Mouse (Mus musculus) kidney, embryonic 15.5 days (tissue): Measurements from ENCODE around the gene Eya4. TPM values are rescaled to one million over a fixed set of nuclear protein-coding genes. Genes with fewer than 3 reads are reported as not detected.

Experiments used
- ATAC-seq: fragments of 200-750 bp; cut with Nextera tagmentation; replicated peaks from 2 replicates; pipeline ENCODE4 v1.8.0; 2017; ENCODE audit warnings: moderate TSS enrichment; ENCODE audit not compliant: low FRiP score
- H3K27ac ChIP-seq: fragments of 300-500 bp; sonication (generic); 2 replicates; pipeline ENCODE4 v1.5.1; 2015; ENCODE audit warnings: mild to moderate bottlenecking, inconsistent platforms
- H3K27me3 ChIP-seq: fragments of 300-500 bp; sonication (generic); 2 replicates; pipeline ENCODE4 v1.6.1; 2015; ENCODE audit warnings: inconsistent platforms
- H3K36me3 ChIP-seq: fragments of 300-500 bp; sonication (generic); 2 replicates; pipeline ENCODE4 v1.6.1; 2015; ENCODE audit warnings: inconsistent platforms
- H3K4me1 ChIP-seq: fragments of 300-500 bp; sonication (generic); 2 replicates; pipeline ENCODE4 v1.6.1; 2015; ENCODE audit warnings: inconsistent platforms
- H3K4me2 ChIP-seq: fragments of 300-500 bp; sonication (generic); 2 replicates; pipeline ENCODE4 v1.6.1; 2015; ENCODE audit warnings: moderate library complexity, mild to moderate bottlenecking, inconsistent platforms
- H3K4me3 ChIP-seq: fragments of 300-500 bp; sonication (generic); replicated peaks from 2 replicates; pipeline ENCODE4 v1.5.1; 2015; ENCODE audit warnings: mild to moderate bottlenecking, inconsistent platforms
- H3K9ac ChIP-seq: fragments of 300-500 bp; sonication (generic); 2 replicates; pipeline ENCODE4 v1.6.1; 2015; ENCODE audit warnings: mild to moderate bottlenecking, inconsistent platforms
- H3K9me3 ChIP-seq: fragments of 300-500 bp; sonication (generic); replicated peaks from 2 replicates; pipeline ENCODE4 v1.6.1; 2016; ENCODE audit warnings: inconsistent platforms
- WGBS: fragments of 180-500 bp; shearing (Covaris S2); methylation state at CpG from one replicate; pipeline ENCODE4 v1.1.7; 2015; ENCODE audit warnings: mixed read lengths; 5-methylcytosine and 5-hydroxymethylcytosine counted together
- polyA plus RNA-seq: library from polyadenylated mRNA; unstranded; fragments of >200 nt; fragmentation: Nextera tagmentation; extraction: Ambion mirVana; gene quantifications from 2 replicates; pipeline ENCODE4 v1.2.1, GENCODE M21; 2015

The Eya4 gene
- polyA plus RNA-seq, 1 experiment from 2014 or later, result 12.2 TPM

DNA sequence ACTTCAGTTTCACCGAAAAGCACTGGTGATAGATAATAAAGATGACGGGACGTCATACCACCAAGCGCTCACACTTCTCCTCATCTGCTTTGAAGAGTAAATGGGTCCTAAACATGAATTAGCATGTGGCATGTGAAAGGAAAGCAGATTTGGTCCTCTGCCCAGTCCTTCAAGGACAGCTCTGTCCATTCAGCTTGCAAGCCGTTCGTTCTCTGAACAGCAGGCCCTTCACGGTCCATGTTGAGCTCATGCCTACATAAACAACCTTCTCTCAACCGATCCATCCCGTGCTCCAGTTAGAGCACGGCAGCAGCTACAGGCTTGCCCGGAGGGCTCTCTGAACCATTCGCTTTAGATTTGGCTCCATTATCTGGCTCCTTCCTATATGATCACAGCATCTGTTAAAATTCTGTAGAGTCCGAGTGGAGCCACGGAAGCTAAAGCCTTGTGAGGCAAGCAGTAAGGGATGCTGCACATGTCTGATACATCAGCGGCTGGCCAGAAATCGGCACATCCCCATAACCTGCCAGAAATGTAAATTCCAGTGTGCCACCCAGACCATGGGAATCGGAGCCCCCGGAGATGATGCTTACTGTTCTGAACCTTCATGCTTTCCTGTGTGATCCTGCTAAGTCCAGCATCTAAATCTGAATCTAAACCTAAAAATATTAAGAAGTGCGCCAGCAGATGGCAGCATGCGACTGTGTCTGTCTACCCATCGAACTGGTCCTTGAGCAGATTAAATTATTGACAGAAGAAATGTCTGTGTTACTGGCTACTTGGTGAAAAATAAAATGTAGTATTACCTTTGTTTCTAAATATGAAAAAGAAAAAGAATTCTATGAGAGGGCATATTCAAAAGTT, 264.0 kb downstream of the Eya4 start:
- 0 out of 2 replicates have a peak overlapping the region, but pooled peaks have one; percentile 12 for H3K4me2 ChIP-seq
- no peaks in the 10 kb centered on the region for H3K9me3 ChIP-seq
- no peak overlapping the region for H3K27ac ChIP-seq
- no peaks in the 10 kb centered on the region for H3K4me1 ChIP-seq
- H3K36me3 ChIP-seq, result no peaks in the 10 kb centered on the region
- no peak for ATAC-seq
- H3K4me3 ChIP-seq, result no peak overlapping the region
- no peaks in the 10 kb centered on the region for H3K27me3 ChIP-seq
- 62% methylated on average over 21 of the region's 21 CpGs for WGBS
- H3K9ac ChIP-seq, result no peak overlapping the region

DNA sequence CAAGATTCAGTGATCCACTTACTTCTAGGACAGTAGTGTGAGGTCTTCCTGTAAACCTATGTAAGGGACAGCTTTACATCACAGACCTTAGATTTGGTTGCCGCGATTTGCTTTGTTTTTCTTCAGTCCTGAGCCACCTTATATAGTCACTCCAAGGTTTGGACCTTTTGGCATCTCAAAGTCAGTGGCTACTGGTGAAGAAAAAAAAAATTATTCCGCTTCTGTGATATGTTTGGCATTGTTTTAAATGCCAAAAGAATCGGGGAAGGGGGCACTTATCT, 269.1 kb downstream of the Eya4 start:
- Histone ChIP-seq H3K9ac (no peak overlapping the region), H3K4me2 (no peak overlapping the region), H3K9me3 (no peaks in the 10 kb centered on the region), H3K27ac (no peak overlapping the region), H3K4me1 (0 out of 2 replicates have a peak, but pooled peaks cover 2% of the 10 kb centered on the region), H3K27me3 (no peaks in the 10 kb centered on the region), H3K36me3 (no peaks in the 10 kb centered on the region), H3K4me3 (no peak overlapping the region)
- WGBS, result 32% methylated on average over 4 of the region's 4 CpGs
- no peak for ATAC-seq

DNA sequence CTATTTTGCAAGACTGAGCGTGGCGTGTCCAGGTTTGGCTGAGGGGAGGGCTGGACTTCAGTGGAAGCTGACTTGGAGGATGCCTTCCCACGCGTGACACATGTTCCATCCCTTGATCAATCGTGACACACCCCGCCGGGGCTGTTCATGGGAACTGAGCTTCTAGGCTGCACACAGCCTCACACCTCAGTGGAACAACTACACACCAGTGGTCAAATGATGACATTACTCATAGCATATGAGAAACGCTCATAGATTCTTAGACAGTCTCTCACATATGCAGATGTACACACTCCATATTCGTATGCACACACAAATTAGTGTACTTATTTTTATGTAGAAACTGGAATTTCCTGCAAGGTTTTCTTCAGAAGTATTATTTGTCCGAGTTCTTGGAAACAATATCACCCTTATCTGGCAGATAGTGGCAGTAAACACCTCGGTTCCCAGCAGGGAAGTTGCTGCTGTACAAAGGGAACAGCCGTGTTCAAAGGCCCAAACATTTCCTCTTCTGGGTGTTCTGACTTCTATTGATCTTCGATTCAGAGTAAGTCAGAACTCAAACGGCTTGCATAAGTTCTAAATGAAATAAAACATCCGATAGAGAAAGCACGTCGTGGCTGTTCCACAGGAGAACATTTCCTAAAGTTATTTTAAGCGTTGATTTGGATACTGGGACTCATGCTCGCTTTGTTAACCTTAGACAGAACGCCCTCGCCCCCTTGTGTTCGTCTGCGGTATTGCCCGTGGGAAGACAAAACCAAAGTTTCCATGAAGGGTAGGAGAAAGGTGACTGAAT, 269.6 kb downstream of the Eya4 start:
- H3K4me2 ChIP-seq, result peak overlapping the region; percentile 20
- H3K4me1 ChIP-seq, result 0 out of 2 replicates have a peak, but pooled peaks cover 2% of the 10 kb centered on the region
- H3K27ac ChIP-seq, result peak overlapping the region; percentile 59; the same call in 1 of the 2 replicates
- H3K4me3 ChIP-seq, result no peak overlapping the region
- H3K9me3 ChIP-seq, result no peaks in the 10 kb centered on the region
- 32% methylated on average over 24 of the region's 24 CpGs for WGBS
- ATAC-seq, result peak; percentile 52; the same call in 1 of the 2 replicates
- H3K27me3 ChIP-seq, result no peaks in the 10 kb centered on the region
- no peak overlapping the region for H3K9ac ChIP-seq
- H3K36me3 ChIP-seq, result no peaks in the 10 kb centered on the region

DNA sequence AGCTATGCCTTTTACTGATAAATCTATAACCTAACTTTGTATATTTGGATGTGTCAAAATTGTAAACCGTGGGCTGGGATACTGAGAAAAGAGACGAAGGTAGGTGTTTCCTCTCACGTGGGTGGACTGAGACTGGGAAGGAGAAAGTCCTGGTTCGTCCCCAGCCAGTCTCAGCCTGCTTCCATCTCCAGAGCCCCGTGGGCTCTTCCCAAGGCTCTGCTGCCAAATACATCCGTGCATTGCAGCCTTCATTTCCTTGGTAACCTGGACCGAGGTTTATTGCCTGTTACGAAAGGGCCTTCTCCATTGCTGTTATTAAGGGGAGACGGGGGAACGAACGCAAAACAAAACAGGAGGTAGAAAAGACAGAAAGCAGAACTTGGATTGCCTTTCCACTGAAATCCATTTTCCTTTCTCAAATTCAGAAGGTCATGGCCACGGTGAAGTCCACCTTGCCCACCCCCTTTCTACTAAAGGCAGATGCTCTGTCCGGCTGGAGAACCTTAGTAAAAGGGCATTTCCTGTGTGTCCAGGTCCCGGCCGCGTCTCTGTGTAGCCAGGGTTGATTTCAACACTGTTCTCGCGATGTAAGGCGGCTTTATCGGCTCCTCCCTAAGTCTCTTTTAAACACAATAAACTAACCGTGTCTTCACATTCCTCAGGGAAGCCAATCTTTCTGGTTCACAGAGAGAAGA, 273.7 kb downstream of the Eya4 start:
- peak overlapping the region; percentile 36 for H3K4me3 ChIP-seq
- 0 out of 2 replicates have a peak, but pooled peaks cover 2% of the 10 kb centered on the region for H3K4me1 ChIP-seq
- peak overlapping the region; percentile 78 for H3K27ac ChIP-seq
- ATAC-seq, result peak; percentile 66
- peak overlapping the region; percentile 57 for H3K4me2 ChIP-seq
- H3K9me3 ChIP-seq, result no peaks in the 10 kb centered on the region
- no peaks in the 10 kb centered on the region for H3K36me3 ChIP-seq
- H3K9ac ChIP-seq, result peak overlapping the region; percentile 19; the same call in 1 of the 2 replicates
- WGBS, result 26% methylated on average over 21 of the region's 21 CpGs
- H3K27me3 ChIP-seq, result no peaks in the 10 kb centered on the region

DNA sequence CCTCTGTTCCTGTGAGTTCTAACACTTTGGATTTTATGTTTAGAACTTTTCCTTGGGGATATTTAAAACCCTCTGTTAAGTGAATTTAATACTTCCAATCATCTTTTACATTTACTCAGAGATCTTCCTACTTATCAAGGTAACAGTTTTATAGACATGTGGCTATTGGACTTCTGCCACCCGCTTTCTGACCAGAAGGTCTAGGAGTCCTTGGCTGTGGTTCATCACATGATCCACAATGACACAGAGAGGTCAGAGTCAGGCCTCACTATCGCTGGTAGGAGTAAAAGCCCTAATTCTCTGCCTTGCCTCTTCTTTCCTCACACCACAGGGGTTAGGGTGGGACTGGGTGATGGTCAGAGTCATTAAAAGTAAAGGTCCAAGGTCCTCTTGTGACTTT, 277.2 kb downstream of the Eya4 start:
- Histone ChIP-seq H3K9me3 (no peaks in the 10 kb centered on the region), H3K4me2 (no peak overlapping the region), H3K36me3 (no peaks in the 10 kb centered on the region), H3K27ac (no peak overlapping the region), H3K27me3 (no peaks in the 10 kb centered on the region), H3K4me3 (no peak overlapping the region), H3K4me1 (no peaks in the 10 kb centered on the region), H3K9ac (no peak overlapping the region)
- WGBS, result 57% methylated on average over 2 of the region's 2 CpGs
- no peak for ATAC-seq

DNA sequence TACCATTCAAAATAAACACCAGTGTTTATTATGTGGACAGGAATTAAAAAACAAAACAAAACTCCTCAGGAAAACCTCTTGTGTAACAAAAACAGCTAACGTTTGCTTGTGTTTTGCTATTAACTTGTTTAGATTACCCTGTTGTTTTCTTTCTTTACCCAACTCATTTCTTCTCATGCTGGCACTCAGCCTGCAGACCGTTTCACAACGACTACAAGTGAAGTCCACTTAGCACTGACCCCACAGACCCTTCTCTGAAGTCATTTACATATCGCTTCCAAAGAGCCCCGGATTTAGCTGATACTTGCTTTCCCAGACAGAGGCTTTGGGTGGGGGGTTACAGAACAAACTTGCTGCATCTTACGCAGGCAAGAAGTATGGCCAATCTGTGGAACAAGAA, 286.9 kb downstream of the Eya4 start:
- H3K36me3 ChIP-seq, result no peaks in the 10 kb centered on the region
- no peak for ATAC-seq
- WGBS, result 49% methylated on average over 6 of the region's 6 CpGs
- H3K9me3 ChIP-seq, result no peaks in the 10 kb centered on the region
- no peak overlapping the region for H3K4me3 ChIP-seq
- H3K9ac ChIP-seq, result no peak overlapping the region
- 0 out of 2 replicates have a peak, but pooled peaks cover 4% of the 10 kb centered on the region for H3K4me1 ChIP-seq
- H3K4me2 ChIP-seq, result no peak overlapping the region
- no peaks in the 10 kb centered on the region for H3K27me3 ChIP-seq
- H3K27ac ChIP-seq, result 0 out of 2 replicates have a peak overlapping the region, but pooled peaks have one; percentile 41

DNA sequence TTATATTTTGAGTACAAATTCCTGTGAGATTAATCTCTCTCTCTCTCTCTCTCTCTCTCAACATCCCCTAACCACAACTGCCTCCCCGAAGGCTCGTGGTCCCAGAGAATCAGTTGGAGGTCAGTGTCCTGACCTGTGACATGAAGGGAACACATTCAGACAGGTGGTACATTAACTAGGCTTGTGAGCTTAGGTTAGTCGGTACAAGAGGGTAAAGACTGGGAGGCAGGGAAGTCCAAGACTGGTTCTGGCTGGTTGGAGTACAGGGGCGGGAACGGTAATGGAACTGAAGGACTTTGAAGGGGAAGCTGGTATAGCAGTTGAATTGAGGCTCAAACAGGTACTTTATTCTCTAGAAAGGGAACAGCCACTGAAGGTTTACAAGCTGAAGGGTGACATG, 287.9 kb downstream of the Eya4 start:
- Histone ChIP-seq H3K9ac (no peak overlapping the region), H3K36me3 (no peaks in the 10 kb centered on the region), H3K27ac (peak overlapping the region; percentile 41), H3K4me2 (no peak overlapping the region), H3K4me3 (no peak overlapping the region), H3K4me1 (0 out of 2 replicates have a peak, but pooled peaks cover 4% of the 10 kb centered on the region), H3K27me3 (no peaks in the 10 kb centered on the region), H3K9me3 (no peaks in the 10 kb centered on the region)
- peak; percentile 71; the same call in 1 of the 2 replicates for ATAC-seq
- 78% methylated on average over 5 of the region's 5 CpGs for whole genome bisulfite sequencing

DNA sequence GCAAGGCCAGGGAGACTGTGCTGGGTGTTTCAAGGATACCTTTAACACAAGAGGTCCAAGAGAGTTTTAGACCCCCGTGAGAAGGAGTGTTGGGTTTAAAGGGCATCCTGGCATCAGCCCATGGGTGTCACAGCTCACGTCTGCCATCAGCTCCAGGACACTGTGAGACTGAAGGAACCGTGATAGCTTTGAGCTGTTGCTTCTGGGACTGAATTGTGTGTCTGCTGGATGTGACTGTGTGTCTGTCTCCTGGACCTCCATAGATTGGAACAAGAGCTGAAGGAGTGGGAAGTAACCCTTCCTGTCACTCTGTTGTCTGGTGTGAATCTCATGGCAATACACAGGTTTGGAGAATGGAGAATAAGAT, 289.9 kb downstream of the Eya4 start:
- Histone ChIP-seq H3K27ac (peak overlapping the region; percentile 86), H3K4me3 (no peak overlapping the region), H3K9me3 (no peaks in the 10 kb centered on the region), H3K9ac (no peak overlapping the region), H3K36me3 (no peaks in the 10 kb centered on the region), H3K27me3 (no peaks in the 10 kb centered on the region), H3K4me2 (no peak overlapping the region), H3K4me1 (0 out of 2 replicates have a peak, but pooled peaks cover 4% of the 10 kb centered on the region)
- no peak for ATAC-seq
- WGBS, result 66% methylated on average over 3 of the region's 3 CpGs

DNA sequence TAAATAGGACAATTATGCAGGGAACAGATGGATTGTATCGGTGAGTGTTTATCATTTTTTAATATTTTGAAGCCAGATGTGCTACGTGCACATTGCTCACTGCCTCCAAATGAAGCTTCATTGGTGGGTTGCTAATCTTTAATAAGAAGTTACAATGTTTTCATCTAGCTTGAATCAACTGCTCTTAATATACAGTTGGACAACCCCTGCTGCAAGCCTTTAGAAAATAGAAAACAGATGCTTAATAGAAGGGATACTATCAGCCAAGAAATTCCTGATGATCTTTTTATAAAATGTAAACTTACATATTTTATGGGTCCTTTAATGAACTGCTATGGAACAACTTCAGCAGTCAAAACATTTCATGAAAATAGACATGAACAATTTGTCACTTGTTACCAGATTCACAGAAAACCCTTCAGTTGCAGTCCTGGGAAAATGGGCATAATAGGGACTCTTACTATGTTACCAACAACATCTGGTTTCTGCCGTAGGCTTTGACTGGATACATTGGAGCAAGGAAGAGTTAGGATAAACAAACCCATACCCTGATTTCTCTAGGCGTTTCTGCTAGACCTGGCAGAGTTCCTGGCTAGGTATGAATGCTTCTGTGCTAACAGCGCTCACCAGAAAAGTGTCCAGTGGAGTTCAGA, 290.4 kb downstream of the Eya4 start:
- Histone ChIP-seq H3K4me2 (no peak overlapping the region), H3K9me3 (no peaks in the 10 kb centered on the region), H3K27ac (peak overlapping the region; percentile 86), H3K9ac (no peak overlapping the region), H3K4me3 (no peak overlapping the region), H3K27me3 (no peaks in the 10 kb centered on the region), H3K4me1 (0 out of 2 replicates have a peak, but pooled peaks cover 4% of the 10 kb centered on the region), H3K36me3 (no peaks in the 10 kb centered on the region)
- no peak; the same call in 1 of the 2 replicates for ATAC-seq
- 62% methylated on average over 5 of the region's 5 CpGs for WGBS

DNA sequence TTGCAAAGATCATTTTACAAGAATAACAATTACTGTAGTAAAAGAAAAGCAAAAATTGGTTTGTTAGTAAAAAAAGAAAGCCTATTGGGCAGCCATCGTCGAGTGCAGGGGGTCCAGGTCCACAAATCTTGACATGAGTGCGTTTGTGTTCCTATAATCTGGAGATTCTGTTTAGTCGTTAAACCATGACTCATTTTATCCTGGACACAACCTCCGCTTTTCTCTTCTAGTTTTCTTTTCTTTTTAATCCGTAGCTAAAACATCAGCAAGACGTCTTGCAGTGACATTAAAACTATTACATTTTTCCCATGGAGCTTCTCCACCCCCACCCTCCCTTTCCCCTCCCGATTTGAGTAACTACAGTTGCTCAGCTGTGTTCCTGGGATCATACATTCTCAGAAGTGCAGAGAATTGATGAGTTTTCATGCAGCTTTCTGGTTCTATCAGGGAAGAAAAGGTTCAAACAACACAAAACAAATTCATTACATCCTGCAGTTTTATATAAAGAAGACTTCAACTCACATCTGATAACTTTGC, 297.1 kb downstream of the Eya4 start:
- Histone ChIP-seq H3K9ac (no peak overlapping the region), H3K4me1 (peaks cover 8% of the 10 kb centered on the region), H3K4me3 (no peak overlapping the region), H3K36me3 (no peaks in the 10 kb centered on the region), H3K9me3 (no peaks in the 10 kb centered on the region), H3K4me2 (no peak overlapping the region), H3K27me3 (no peaks in the 10 kb centered on the region), H3K27ac (peak overlapping the region; percentile 88)
- 27% methylated on average over 8 of the region's 8 CpGs for WGBS
- peak; percentile 59 for ATAC-seq
